Mouse (Mus musculus) adrenal gland, postnatal 0 days (tissue): ENCODE results near the gene Myo1e. TPM values are rescaled to one million over a fixed set of nuclear protein-coding genes. Genes with fewer than 3 reads are reported as not detected.

Source experiments
- microRNA-seq: library from miRNA; unstranded; fragments of <30 nt; microRNA quantifications from one replicate; pipeline ENCODE4, GENCODE M21; 2016; ENCODE audit warnings: borderline replicate concordance; ENCODE audit not compliant: insufficient number of aligned reads
- polyA plus RNA-seq: library from polyadenylated mRNA; unstranded; fragments of >200 nt; fragmentation: Nextera tagmentation; extraction: Ambion mirVana; gene quantifications from 2 replicates; pipeline ENCODE4 v1.2.1, GENCODE M21; 2015

The Myo1e gene
- 3.4 and 7.4 TPM in 2 replicates for polyA plus RNA-seq

GRCm38 (mm10) chr9:70207151-70207831 is at the start of gene Myo1e:
Myo1e (plus strand) TSS chr9:70207350.

GRCm38 (mm10) chr9:70421257-70422056 is 214.3 kb downstream of the Myo1e start, which contains the start of gene Ccnb2:
Ccnb2 (minus strand) TSS chr9:70421547.

Small RNAs within 50 kb of the gene (microRNA-seq; reads per million reads assigned to microRNA genes)
- gene Mir5626 = 2.8 reads per million

Other genes with a start within 250 kb of the Myo1e start
- gene Bnip2, start 217.9 kb upstream of the Myo1e start, polyA plus RNA-seq = 68.3 and 85.1 TPM in 2 replicates
- 179 and 182 TPM in 2 replicates for gene Gtf2a2, start 194.8 kb upstream of the Myo1e start, polyA plus RNA-seq
- 0.06 and 0.32 TPM in 2 replicates for gene Gcnt3, start 169.3 kb upstream of the Myo1e start, polyA plus RNA-seq
- 2.4 and 3.5 TPM in 2 replicates for gene Fam81a, start 64.8 kb upstream of the Myo1e start, polyA plus RNA-seq
- 47.1 and 62.9 TPM in 2 replicates for gene Ccnb2, start 214.2 kb downstream of the Myo1e start, polyA plus RNA-seq